Mouse (Mus musculus) layer of hippocampus, adult 18-20 months (tissue): ENCODE measurements at regions not wholly inside any gene's neighbourhood (a gene's known extent, or its start where the extent isn't known, plus 50 kb on each side); places are given as distances from the start of the nearest gene placed in this dataset.
"Not testable (repeated sequence)": the region's sequence is repeated elsewhere in the genome, so short reads cannot be mapped to it uniquely, and the experiment has no call there.

ENCODE experiments used
- DNase-seq, 2 experiments: peaks; one replicate each; pipeline ENCODE4 v3.0.0; 2022; ENCODE audit warnings: low spot score in 2 of 2

DNA sequence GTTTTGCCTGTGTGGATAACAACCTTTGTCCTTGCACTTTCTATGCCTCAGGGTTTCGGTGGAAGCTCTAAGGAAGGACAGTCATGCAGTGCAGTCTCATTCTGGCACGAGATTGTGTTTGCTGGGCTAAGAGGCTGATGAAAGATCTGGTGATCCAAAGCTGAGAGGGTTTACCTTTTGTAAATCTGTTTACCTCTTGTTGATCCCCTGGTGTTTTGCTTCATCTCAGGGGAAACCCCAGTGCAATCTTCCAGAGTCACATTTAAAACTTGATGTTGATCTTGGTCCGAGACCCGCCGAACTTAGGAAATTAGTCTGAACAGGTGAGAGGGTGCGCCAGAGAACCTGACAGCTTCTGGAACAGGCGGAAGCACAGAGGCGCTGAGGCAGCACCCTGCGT lies 54.6 kb upstream of the Gm12728 start:
- DNase-seq, result not testable (repeated sequence)
